Mouse (Mus musculus) olfactory bulb, adult 2 months (tissue): ENCODE measurements around the gene Tysnd1. TPM values are rescaled to one million over a fixed set of nuclear protein-coding genes. Genes with fewer than 3 reads are reported as not detected.

Experiments used
- H3K27ac ChIP-seq: fragments of 200-500 bp; 2 replicates; pipeline ENCODE4 v1.5.1; 2012; ENCODE audit warnings: low read depth, low read length; ENCODE audit not compliant: insufficient read depth
- H3K4me1 ChIP-seq: fragments of 200-500 bp; 2 replicates; pipeline ENCODE4 v1.6.1; 2012; ENCODE audit warnings: low read length; ENCODE audit not compliant: control insufficient read depth, insufficient read depth
- H3K4me3 ChIP-seq: fragments of 200-500 bp; 2 replicates; pipeline ENCODE4 v1.5.1; 2012; ENCODE audit warnings: mild to moderate bottlenecking, low read depth, low read length, moderate library complexity; ENCODE audit not compliant: insufficient read depth
- CTCF ChIP-seq: fragments of 200-500 bp; IDR thresholded peaks from 2 replicates; pipeline ENCODE4 v1.5.1; 2012; ENCODE audit warnings: low read depth, mild to moderate bottlenecking, low read length, moderate library complexity; ENCODE audit not compliant: insufficient read depth
- POLR2A ChIP-seq: fragments of 200-500 bp; IDR thresholded peaks from 2 replicates; pipeline ENCODE4 v1.6.1; 2012; ENCODE audit warnings: mild to moderate bottlenecking, low read depth, low read length, moderate library complexity; ENCODE audit not compliant: insufficient read depth
- WGBS: fragments of 180-500 bp; shearing (Covaris S2); methylation state at CpG from one replicate; pipeline ENCODE4 v1.1.7; 2018; 5-methylcytosine and 5-hydroxymethylcytosine counted together
- polyA plus RNA-seq: library from polyadenylated mRNA; stranded (reverse); fragments of >200 nt; gene quantifications from 2 replicates; pipeline ENCODE4 v1.2.4, GENCODE M21; 2012; ENCODE audit warnings: low replicate concordance; ENCODE audit not compliant: missing spikeins, insufficient read depth, insufficient read length

Gene Tysnd1
- polyA plus RNA-seq, 1 experiment, result not detected

GRCm38 (mm10) chr10:61675935-61676334 is 19.4 kb upstream of the Tysnd1 start:
- H3K4me1 ChIP-seq, result no peaks in the 10 kb centered on the region
- H3K27ac ChIP-seq, result no peak overlapping the region
- WGBS, result 87% methylated on average over 3 of the region's 3 CpGs
- no peak for TF ChIP-seq CTCF
- TF ChIP-seq POLR2A, result no peak
- no peak overlapping the region for H3K4me3 ChIP-seq

DNA sequence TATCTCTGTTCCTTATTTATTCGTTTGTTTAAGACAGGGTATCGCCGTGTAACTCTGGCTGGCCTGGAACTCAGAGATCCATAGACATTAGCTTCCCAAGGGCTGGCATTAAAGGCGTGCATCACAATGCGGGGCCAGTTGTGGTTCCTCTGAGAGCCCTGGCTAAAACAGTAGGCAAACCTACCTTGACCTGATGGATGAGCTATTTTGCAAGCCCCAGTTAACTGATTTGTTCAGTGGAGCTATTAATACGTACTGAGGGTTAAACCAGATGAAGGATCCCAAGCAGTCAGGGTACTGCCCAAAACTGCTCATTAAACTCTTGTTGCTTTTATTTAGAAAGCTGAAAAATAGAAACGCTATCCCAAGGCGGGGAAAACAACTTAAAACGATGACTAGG is 15.8 kb upstream of the Tysnd1 start:
- TF ChIP-seq CTCF (no peak), POLR2A (no peak)
- Histone ChIP-seq H3K4me1 (peaks cover 3% of the 10 kb centered on the region), H3K4me3 (peak overlapping the region; percentile 74), H3K27ac (peak overlapping the region; percentile 63)
- WGBS, result 23% methylated on average over 9 of the region's 9 CpGs

GRCm38 (mm10) chr10:61680015-61680913 is 15.1 kb upstream of the Tysnd1 start, which contains the start of gene Sar1a:
Gene Sar1a, plus strand, starts transcription at chr10:61680299.
- H3K27ac ChIP-seq, result peak within 1 kb of the TSS; percentile 63
- H3K4me1 ChIP-seq, result peaks cover 3% of the 10 kb centered on the region
- TF ChIP-seq POLR2A (peak; percentile 96), CTCF (no peak)
- peak within 1 kb of the TSS; percentile 74 for H3K4me3 ChIP-seq
- 1% methylated on average over 84 of the region's 84 CpGs for WGBS

- no peaks in the 10 kb centered on the region for H3K4me1 ChIP-seq
- H3K27ac ChIP-seq, result no peak overlapping the region
- no peak for TF ChIP-seq POLR2A
- TF ChIP-seq CTCF, result no peak
- WGBS, result 82% methylated on average over 8 of the region's 8 CpGs
- H3K4me3 ChIP-seq, result no peak overlapping the region
These were observed 5.9 kb upstream of the Tysnd1 start for GRCm38 (mm10) chr10:61689405-61689804.

GRCm38 (mm10) chr10:61693563-61693962 is 1.8 kb upstream of the Tysnd1 start:
- Histone ChIP-seq H3K4me3 (no peak overlapping the region), H3K27ac (no peak overlapping the region), H3K4me1 (peaks cover 14% of the 10 kb centered on the region)
- WGBS, result 69% methylated on average over 4 of the region's 4 CpGs
- no peak for TF ChIP-seq POLR2A
- TF ChIP-seq CTCF, result no peak

- TF ChIP-seq CTCF, result no peak
- TF ChIP-seq POLR2A, result no peak
- peaks cover 21% of the 10 kb centered on the region for H3K4me1 ChIP-seq
- H3K27ac ChIP-seq, result peak overlapping the region; percentile 16; the same call in 1 of the 2 replicates
- under 1% methylated on average over 111 of the region's 111 CpGs for WGBS
- H3K4me3 ChIP-seq, result peak overlapping the region; percentile 91
These were observed 617 bp downstream of the Tysnd1 start for GRCm38 (mm10) chr10:61695703-61696559.

- WGBS, result 17% methylated on average over 19 of the region's 19 CpGs
- Histone ChIP-seq H3K27ac (no peak overlapping the region), H3K4me1 (peaks cover 21% of the 10 kb centered on the region), H3K4me3 (peak overlapping the region; percentile 91)
- TF ChIP-seq CTCF (no peak), POLR2A (no peak)
These were observed 1.2 kb downstream of the Tysnd1 start for GRCm38 (mm10) chr10:61696560-61696823.

DNA sequence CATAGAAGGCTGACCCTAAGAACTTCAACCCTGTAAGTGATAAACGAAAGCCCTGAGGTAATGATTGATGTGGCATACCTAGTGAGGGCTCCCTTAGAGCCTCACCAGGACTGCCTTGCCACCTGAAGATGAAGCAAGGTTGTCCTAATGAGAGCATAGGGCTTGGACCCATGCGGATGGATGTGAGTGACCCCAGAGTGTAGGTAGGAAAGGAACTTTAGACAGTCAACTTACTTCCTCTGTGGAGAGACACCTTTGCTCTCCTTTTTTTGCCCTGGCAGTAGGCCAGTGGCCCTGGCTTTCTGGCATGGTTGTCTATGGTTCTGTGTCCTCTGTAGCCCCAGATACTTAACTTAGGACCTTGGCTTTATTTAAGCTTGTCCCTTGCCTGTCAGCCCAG is 1.7 kb downstream of the Tysnd1 start:
- no peak for TF ChIP-seq POLR2A
- TF ChIP-seq CTCF, result no peak
- peak overlapping the region; percentile 91 for H3K4me3 ChIP-seq
- WGBS, result 93% methylated on average over 2 of the region's 2 CpGs
- H3K4me1 ChIP-seq, result peaks cover 21% of the 10 kb centered on the region
- H3K27ac ChIP-seq, result no peak overlapping the region

DNA sequence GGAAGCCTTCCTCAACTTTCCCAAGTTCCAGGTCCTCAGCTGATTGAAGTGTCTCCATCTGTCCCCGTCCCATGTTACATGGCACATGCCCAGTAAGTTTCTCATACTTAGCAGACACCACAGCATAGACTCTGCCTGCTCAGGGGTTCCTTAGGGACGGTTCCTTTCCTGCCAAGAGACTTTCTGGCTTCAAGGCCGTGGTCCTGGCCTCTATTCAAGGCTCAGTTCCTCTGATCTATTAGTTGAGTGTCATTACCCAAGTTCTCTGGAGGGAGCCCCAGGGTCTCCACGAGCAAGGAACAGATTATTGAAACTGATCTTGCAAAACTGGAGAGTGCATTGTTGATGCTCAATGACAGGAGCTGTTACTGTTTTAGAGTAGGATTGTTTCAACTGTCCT is 9.3 kb downstream of the Tysnd1 start:
- H3K4me3 ChIP-seq, result no peak overlapping the region
- no peaks in the 10 kb centered on the region for H3K4me1 ChIP-seq
- H3K27ac ChIP-seq, result no peak overlapping the region
- WGBS, result 65% methylated on average over 4 of the region's 4 CpGs
- TF ChIP-seq POLR2A (no peak), CTCF (no peak)
